17 mouse cellular contexts compared by ENCODE assay signal in the genomic region with DNA sequence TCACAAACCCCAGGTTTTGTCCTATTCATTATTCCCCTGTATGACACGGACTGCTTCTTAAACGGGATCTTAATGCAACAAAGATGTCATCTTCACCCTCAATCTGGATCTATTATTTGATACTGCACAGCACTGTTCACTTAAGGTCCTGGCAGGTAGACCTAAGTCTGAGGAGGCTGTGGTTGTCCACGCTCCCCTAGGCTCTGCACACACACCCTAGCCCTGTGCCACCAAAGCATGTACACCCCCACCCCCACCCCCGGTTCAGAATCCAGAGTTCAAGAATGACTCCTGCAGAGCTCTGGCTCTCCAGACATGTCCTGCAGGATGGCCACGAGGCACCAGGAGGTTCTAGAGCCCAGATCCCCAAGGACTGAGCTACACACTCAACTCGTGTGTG.
"Had no signal": no experiment of that assay in that cellular context is flagged by ENCODE, and none has a peak within 500 bp of the region (broad histone marks: within the 10 kb centered on the region; RNA-seq: fewer than 3 reads in every experiment).

No protein-coding gene starts in this region.

- H3K4me3 ChIP-seq: midbrain, embryonic 10.5 days; myocyte; neural tube, embryonic 13.5 days; neural tube, embryonic 15.5 days had no signal

- DNase-seq: lung, adult 18-20 months; lung, embryonic 14.5 days; lung, postnatal 10 days; midbrain, embryonic 14.5 days; retina, postnatal 1 day; right cerebral cortex, adult 18-20 months; right cerebral cortex, postnatal 25 days; right cerebral cortex, postnatal 4 days; spleen, adult 18-20 months; thymus, adult 18-20 months; thymus, postnatal 14 days; thymus, postnatal 36 days had no signal

- H3K4me2 ChIP-seq: lung, embryonic 14.5 days; neural tube, embryonic 13.5 days; neural tube, embryonic 15.5 days had no signal

- H3K9ac ChIP-seq: lung, embryonic 14.5 days; neural tube, embryonic 13.5 days; neural tube, embryonic 15.5 days had no signal

- H3K27me3 ChIP-seq: neural tube, embryonic 13.5 days; neural tube, embryonic 15.5 days had no signal

- H3K27ac ChIP-seq: midbrain, embryonic 10.5 days; neural tube, embryonic 13.5 days; neural tube, embryonic 15.5 days had no signal

- H3K9me3 ChIP-seq: midbrain, embryonic 10.5 days; neural tube, embryonic 13.5 days; neural tube, embryonic 15.5 days had no signal

- ATAC-seq: midbrain, embryonic 16.5 days had no signal

- H3K4me1 ChIP-seq: midbrain, embryonic 10.5 days had no signal
